Mouse (Mus musculus) layer of hippocampus, adult 2 months (tissue): ENCODE results near the gene Iqsec3. TPM values are rescaled to one million over a fixed set of nuclear protein-coding genes. Genes with fewer than 3 reads are reported as not detected.
A peak's percentile ranks its signal among the peaks of the same experiment; 100 is the strongest.

Experiments used
- DNase-seq, 2 experiments: peaks; one replicate each; pipeline ENCODE4 v3.0.0; 2022; ENCODE audit warnings: low spot score in 2 of 2
- H3K27ac ChIP-seq: fragments of 200-600 bp; 2 replicates; pipeline ENCODE4 v1.8.1; 2022
- H3K4me3 ChIP-seq: fragments of 200-600 bp; 2 replicates; pipeline ENCODE4 v1.8.1; 2022; ENCODE audit warnings: mild to moderate bottlenecking
- CTCF ChIP-seq: fragments of 200-600 bp; conservative IDR thresholded peaks from 2 replicates; pipeline ENCODE4 v1.8.1; 2022; ENCODE audit warnings: antibody characterized with exemption, mild to moderate bottlenecking, moderate library complexity
- long read RNA-seq, 2 experiments: library from polyadenylated mRNA; stranded (forward); transcript quantifications; one replicate each; pipeline ENCODE4 v2.0.0; 2021; ENCODE audit warnings: borderline mapping rate in 2 of 2
- total RNA-seq, 2 experiments: library from RNA; stranded (reverse); gene quantifications; 2 replicates each; pipeline ENCODE4 v1.2.3; 2021

The Iqsec3 gene
- 100 to 1,000 TPM; 135 TPM for total RNA-seq
- long read RNA-seq, experiment 1, full-length matches to known transcripts: 14 of 98 reads
- long read RNA-seq, experiment 1, partial matches to known transcripts: 21 of 98 reads
- long read RNA-seq, experiment 1, other reads (novel, unspliced or antisense): 63 of 98 reads
- long read RNA-seq, experiment 2, full-length matches to known transcripts: 16 of 103 reads
- long read RNA-seq, experiment 2, partial matches to known transcripts: 21 of 103 reads
- long read RNA-seq, experiment 2, other reads (novel, unspliced or antisense): 66 of 103 reads

GRCm38 (mm10) chr6:121473093-121473821, at the start of gene Iqsec3:
TSS of gene Iqsec3 (minus strand) at chr6:121473678.
- TF ChIP-seq CTCF: no peak
- peak within 1 kb of the TSS; percentile 80 for H3K4me3 ChIP-seq
- DNase-seq: peak; percentile 82 to 90
- peak within 1 kb of the TSS; percentile 92 for H3K27ac ChIP-seq

- no peak for DNase-seq
- Histone ChIP-seq H3K27ac (no peak overlapping the region), H3K4me3 (no peak overlapping the region)
- no peak for TF ChIP-seq CTCF
Observed at GRCm38 (mm10) chr6:121522106-121522705, 48.7 kb upstream of the Iqsec3 start.

GRCm38 (mm10) chr6:121521030-121521429, 47.6 kb upstream of the Iqsec3 start:
- H3K4me3 ChIP-seq: no peak overlapping the region
- DNase-seq: no peak
- H3K27ac ChIP-seq: no peak overlapping the region
- TF ChIP-seq CTCF: peak; percentile 66

DNA sequence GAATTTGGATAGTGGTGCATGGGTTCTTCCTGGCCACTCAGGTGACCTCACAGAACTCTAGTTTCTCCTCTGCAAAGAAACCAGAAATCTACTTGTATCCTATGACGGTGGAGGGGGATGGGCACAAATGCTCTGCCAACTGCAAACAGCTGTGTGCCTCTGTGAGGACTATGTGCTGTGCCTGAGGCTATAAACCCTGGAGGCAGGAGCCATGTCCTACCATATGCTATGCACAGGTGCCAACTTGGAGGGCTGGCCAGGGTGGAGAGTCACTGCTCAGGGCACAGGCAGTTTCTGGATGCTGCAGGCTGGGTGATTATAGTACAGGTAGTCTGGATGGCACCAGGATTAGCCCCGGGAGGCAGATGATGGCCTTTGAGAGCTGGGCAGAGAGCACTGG, 46.4 kb upstream of the Iqsec3 start:
- H3K4me3 ChIP-seq: no peak overlapping the region
- TF ChIP-seq CTCF: no peak
- DNase-seq: no peak

DNA sequence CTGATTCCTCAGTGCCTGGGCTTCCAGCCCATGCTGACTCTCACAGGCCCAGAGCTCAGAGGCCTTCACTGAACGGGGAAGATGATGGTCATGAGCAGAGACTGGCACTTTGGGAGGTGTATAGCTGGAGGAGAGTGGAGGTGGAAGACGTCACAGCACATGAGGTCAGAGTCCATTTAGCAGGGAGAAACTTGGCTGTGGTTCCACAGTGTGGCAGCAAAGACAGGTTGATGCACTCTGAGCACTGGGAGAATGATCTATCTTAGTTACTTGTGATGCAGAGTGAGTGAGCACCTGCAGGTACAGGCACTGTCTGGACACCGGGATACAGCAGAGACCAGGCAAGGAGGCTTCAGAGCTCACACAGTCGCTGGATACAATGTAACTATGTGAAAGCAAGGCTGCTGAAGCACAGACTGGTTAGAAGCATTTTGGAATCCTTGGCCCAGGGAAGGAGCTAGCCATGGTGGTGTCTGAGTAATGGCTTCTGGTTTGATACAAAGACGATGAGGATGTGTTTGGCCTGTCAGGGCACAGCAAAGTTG, 45.9 kb upstream of the Iqsec3 start:
- H3K4me3 ChIP-seq: no peak overlapping the region
- no peak for DNase-seq
- TF ChIP-seq CTCF: no peak
- H3K27ac ChIP-seq: no peak overlapping the region

More for the DNA sequence above, 46.4 kb upstream of the Iqsec3 start:
- no peak overlapping the region for H3K27ac ChIP-seq

GRCm38 (mm10) chr6:121517726-121518125, 44.2 kb upstream of the Iqsec3 start:
- DNase-seq: no peak
- H3K27ac ChIP-seq: no peak overlapping the region
- no peak for TF ChIP-seq CTCF
- no peak overlapping the region for H3K4me3 ChIP-seq

- no peak overlapping the region for H3K27ac ChIP-seq
- DNase-seq: no peak
- H3K4me3 ChIP-seq: no peak overlapping the region
- TF ChIP-seq CTCF: no peak
Observed at GRCm38 (mm10) chr6:121510381-121510780, 36.9 kb upstream of the Iqsec3 start.

GRCm38 (mm10) chr6:121509871-121510270, 36.4 kb upstream of the Iqsec3 start:
- Histone ChIP-seq H3K27ac (no peak overlapping the region), H3K4me3 (no peak overlapping the region)
- no peak for DNase-seq
- no peak for TF ChIP-seq CTCF

GRCm38 (mm10) chr6:121508266-121508665, 34.8 kb upstream of the Iqsec3 start:
- Histone ChIP-seq H3K27ac (no peak overlapping the region), H3K4me3 (no peak overlapping the region)
- no peak for DNase-seq
- TF ChIP-seq CTCF: peak; percentile 67

GRCm38 (mm10) chr6:121501044-121501638, 27.7 kb upstream of the Iqsec3 start:
- Histone ChIP-seq H3K27ac (no peak overlapping the region), H3K4me3 (no peak overlapping the region)
- no peak for DNase-seq
- TF ChIP-seq CTCF: no peak

GRCm38 (mm10) chr6:121499856-121500255, 26.4 kb upstream of the Iqsec3 start:
- Histone ChIP-seq H3K4me3 (no peak overlapping the region), H3K27ac (peak overlapping the region; percentile 77; the same call in 1 of the 2 replicates)
- DNase-seq: no peak
- no peak for TF ChIP-seq CTCF

DNA sequence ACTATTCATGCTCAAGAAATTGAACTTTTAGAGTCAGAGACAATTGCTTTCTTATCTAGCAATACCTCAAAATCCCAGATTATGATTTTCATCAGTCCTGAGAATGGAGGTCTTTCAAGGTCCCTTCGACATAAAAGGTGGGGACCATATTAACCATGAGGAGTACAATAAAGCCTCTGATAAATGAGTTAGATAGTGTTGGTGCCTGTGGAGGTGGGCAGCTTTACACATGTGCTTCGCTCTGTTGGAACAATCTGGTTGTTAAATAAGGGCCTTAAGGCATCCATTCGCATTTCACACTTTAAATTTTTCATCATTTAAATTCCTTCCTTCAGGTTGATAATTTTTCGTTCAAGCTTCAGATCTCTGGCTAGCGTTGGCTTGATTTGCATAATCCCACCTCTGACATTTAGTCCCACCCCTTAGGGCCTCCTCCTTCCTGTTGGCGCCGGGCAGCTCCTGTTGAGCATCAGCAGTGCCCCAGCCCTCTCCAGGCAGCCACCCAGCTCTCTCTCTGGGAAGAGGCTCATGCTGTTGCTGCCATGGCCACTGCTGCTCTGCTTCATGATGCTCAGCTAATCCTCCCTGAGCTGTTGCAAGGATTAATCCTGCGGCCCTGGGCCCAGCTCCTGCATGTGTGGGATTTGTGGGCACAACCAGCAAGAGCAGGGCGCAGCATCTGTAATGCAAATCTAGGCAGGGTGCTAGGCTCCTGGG, 25.5 kb upstream of the Iqsec3 start:
- H3K27ac ChIP-seq: peak overlapping the region; percentile 77
- DNase-seq: peak; percentile 31 to 46
- no peak for TF ChIP-seq CTCF
- H3K4me3 ChIP-seq: no peak overlapping the region
